Mouse (Mus musculus): ENCODE measurements around the gene Washc4.

The Washc4 gene

DNA sequence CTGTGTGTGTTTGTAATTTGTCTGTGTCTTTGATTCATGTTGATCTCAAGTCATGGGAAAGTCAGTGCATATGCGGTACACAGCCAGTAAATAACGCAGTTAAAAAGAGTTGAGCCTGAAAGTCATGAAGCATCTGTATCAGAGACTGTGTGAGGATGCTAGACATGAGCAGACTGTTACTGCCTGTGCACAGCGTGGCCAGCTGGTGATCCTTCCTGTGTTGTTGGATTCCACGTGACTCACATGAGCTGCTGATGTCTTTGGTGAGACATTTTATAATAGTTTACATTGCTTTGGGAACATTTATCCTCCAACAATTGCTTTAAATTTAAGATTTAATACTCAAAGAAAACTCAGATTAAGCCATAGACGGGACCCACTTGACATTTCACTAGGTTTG lies 51.0 kb downstream of the Washc4 start:
- no peak for DNase-seq (ENCODE audit: extremely low read depth, low read depth)

DNA sequence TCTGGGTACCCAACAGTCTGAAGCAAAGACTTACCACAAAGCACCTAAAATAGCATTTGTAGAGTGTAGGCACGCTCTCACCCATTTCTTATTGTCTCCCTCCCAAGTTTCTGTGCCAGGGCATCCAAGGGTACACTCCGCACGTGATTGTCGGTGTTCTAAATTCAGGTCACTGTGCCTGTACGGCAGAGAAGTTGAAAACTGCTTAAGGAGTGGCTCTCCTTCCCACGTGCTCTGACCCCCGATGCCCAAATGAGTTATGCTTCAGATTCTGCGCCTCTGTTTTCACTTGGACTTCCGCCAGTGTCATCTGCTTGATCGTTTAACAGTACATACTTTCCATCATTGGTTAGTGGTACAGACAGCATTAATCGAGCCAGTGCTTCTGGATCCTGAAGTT lies 57.1 kb downstream of the Washc4 start:
- no peak for DNase-seq (ENCODE audit: extremely low read depth, low read depth)

DNA sequence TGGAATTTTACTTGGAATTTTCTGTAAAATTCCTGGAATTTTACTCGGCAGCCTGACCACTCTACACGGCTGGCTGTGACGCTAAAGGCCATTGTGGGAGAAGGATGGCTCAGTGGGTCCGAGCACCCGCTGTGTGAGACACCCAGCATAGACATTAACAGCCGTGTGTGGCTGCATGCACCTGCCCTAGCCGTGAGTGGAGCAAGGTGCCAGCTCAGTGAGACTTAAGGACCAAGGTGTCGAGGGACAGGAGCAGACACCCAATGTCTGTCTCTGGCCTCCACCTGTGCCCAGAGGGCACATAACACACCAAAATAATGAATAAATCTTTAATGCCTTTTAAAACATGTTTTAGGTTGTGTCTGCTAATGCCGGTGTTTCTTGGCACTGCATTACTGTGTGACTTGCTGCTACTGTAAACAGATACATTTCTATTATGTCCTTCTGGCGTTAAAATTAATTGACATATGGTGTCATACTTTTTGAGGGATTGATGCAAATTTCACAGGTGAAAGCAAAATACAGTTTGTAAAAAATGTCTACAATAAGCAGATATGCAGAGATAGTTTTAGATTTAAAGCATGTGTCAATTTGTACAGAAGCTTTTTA lies 60.5 kb downstream of the Washc4 start:
- no peak for DNase-seq (ENCODE audit: extremely low read depth, low read depth)

DNA sequence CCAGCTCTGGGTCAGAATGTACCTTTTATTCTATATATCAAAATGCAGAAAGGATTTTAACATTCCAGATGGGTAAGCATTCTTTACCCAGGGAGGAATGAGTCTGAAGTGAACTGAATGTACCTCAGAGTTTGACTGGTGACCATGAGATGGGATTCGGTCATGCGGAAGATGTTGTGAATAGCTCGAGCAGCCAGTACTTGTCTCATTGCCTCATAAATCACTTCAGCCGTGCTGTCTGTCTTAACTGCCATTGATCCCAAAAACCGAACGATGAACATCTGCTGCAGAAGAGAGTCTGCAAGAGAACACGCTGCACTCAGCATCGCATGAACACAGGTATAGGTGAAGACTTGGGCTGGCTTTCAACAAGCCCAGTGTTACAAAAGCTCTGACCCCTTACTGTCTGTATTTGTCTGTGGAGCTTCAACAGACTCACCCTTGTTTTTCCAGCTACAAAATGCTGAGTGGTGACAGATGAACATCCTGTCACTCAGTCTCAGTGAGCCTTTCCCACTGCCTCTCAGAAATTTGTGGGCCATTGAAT lies 62.2 kb downstream of the Washc4 start:
- DNase-seq (ENCODE audit: extremely low read depth, low read depth) = no peak

DNA sequence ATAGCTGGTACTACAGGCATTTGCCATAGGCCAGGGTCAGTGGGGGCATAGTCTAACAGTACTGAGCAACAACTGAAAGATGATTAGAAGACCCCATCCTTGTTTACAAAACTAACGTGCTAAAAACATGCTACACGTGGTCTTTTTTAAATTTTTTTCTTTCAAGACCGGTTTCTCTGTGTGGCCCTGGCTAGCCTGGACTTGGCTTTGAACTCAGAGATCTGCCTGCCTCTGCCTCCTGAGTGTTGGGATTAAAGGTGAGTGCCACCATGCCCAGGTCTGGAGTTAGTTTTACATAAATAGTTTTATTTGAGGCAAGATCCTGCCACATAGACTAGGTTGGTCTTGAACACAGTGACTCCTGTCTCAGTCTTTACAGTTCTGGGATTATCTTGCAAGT lies 63.6 kb downstream of the Washc4 start:
- no peak for DNase-seq (ENCODE audit: extremely low read depth, low read depth)

DNA sequence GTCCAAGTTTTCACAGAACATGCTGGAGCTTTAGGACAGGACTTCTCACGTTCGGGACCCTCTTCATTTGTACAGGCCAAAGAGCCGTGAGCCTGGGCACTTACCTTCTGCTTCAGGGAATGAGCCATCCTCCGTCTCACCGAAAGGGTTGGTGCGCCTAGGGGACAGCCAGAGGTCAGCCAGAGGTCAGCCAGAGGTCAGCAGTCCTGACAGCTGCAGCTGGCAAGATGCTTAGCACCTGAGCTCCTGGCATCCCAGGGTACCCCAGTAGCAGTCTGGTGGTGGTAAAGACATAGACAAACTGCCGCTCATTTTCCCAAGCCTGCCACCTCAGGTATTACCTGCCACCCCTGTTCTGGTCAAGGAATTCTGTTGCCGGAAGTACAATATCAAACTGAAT lies 65.0 kb downstream of the Washc4 start:
- DNase-seq (ENCODE audit: extremely low read depth, low read depth) = no peak

DNA sequence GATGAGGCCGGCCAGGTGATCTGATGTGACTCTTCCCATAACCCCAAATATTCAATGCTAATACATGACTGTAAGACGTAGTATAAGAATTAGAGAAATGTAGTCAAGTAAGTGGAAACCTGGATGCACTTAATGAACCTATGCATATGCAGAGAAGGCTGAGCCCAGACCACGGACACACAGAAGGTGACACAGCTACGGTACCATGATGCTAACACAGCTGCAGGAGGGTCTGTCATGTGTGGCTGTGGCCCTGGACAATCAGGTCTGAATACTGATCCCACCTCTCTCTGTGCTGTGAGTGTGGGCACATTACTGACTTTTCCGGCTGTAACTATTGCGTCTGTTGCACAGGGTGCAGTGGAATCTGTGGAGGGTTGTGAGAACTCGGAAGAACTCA lies 67.0 kb downstream of the Washc4 start:
- DNase-seq (ENCODE audit: extremely low read depth, low read depth) = no peak

DNA sequence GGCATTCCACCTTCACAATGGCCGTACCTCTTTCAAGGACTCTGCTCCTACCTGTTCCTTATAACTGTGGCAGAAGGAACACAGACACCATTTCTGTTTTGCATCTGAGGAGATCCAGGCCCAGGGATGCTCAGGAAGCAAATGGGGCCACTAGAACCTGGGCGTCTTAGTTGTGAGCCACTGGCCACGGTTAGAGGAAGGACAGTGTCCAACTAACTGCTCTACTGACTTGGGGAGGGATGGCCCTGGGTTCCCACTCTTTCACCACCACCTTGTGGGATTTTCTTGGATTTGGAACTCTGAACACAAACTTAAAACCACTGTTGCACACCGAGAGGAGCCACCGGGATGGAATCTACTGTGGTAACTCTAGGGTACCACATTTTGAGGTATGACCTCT lies 68.3 kb downstream of the Washc4 start:
- DNase-seq (ENCODE audit: extremely low read depth, low read depth) = no peak

DNA sequence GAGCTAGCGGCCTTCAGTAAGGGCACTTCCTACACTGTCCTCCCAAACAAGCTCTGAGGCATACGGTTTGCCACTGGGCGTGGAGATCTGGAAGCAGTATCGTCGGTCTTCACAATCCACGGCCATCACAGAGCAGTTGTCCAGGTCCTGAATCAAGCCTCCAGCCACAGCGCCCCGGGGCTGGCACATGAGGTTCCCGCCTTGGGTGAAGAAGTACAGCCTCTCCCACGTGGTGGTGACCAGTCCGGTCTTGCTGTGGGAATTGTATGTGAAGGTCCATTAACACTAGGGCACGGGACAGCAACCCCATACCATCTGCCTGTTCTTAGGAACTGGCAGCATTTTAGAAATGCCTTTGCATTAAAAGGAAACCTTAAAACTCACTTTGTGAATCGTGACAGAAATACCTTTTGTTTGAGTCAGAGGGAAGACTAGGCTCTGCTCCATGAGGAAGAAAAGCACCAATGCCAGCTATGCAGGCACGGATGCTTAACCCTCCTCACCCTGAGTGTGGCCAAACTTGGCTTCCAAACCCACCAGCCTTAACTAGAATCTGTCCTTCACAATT lies 69.2 kb downstream of the Washc4 start:
- no peak for DNase-seq (ENCODE audit: extremely low read depth, low read depth)

DNA sequence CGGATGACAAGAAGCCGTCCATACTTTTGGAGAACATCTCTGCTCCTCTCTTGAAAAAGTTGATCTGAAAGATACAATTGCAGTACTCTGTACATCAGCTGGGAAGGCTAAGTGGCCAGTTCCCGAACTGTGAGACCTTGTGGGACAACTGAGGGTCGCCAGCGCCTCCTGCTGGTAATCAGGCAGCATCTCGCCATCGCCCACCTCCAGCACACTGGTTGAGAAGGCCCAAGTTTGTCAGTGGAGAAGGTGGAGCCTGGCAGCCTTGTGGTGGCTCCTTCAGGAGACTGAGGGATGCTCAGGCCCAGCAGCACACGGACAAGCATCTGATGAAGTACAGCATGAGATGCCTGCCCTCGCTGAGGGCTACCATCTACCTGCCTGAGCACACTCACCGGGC lies 73.8 kb downstream of the Washc4 start:
- peak; percentile 21 for DNase-seq (ENCODE audit: extremely low read depth, low read depth)

DNA sequence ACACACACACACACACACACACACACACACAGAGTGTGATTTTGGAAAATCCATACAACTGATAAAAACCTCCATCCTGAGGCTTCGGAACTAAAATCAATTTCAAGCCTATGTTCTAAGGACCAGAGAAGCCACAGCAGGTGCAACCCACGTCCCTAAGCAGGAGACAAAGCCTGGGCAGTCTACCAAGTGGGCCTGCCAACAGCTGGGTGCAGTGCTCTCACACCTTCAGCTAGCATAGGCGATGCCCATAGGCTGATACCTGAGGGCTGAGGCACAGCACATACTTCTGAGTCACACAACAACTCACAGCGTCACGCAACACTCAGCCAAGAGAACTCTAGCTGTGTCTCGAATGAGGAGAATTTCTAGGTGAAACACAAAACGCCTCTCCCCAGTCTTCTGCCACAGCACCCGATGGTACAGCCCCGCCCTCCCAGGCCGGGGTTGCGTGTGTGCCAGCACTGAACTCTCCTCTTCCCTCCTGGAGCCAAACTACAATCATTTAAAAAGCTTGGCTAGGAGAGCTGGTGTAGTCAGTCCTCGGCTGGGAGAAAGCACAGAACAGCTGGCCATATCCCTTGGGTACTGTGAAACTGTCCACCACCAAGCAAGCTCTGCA lies 75.4 kb downstream of the Washc4 start:
- no peak for DNase-seq (ENCODE audit: extremely low read depth, low read depth)

DNA sequence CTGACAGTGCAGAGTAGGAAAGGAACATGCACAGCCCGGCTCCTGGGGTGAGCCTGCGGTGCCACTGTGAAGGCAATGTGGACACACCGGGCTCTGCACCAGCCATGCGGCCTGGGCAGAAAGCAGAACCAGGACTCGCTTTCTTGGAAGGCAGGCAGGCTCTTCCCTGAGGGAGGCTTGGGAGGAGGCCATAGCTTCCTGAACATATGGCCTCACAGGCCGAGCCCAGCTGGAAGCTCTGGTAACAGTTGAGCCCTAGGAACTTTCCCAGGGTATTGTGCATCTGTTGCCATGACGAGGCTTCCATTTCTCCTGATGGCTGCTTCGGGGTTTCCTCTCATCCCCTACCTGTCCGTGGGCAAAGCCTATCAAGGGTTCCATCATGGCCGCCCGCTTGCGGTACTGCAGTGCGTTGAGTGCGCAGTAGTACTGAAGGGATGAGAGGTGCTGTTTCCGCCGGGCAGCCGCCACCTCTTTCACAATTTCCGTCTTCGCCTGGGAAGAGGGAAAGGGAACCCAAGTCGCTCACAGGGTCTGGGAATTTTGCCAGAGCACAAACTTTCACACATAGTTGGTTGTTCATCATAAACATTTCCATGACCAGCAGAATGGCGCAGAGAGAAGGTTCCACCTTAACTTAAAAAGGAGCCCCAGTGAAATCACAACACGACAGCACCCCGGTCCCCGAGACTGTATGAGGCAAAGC lies 77.0 kb downstream of the Washc4 start:
- DNase-seq (ENCODE audit: extremely low read depth, low read depth) = no peak

DNA sequence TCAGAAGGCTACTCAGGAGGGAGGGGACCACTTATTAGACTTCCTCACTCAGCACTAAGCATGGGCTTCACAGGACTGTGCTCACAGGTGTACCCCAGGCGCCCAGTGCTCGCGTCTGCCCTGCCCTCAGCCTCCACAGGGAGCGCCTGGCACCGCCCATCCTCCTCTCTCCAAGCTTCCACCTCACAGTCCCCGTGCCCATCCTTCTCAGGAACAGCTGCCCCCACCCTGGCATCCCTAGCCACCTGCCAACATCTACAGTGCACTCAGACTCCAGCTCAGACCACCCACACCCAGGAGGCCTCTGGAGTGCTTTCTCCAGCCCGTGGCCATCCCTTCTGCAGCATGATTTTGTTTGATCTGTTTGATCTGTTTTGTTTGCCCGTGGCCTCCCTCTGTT lies 80.5 kb downstream of the Washc4 start:
- no peak for DNase-seq (ENCODE audit: extremely low read depth, low read depth)

DNA sequence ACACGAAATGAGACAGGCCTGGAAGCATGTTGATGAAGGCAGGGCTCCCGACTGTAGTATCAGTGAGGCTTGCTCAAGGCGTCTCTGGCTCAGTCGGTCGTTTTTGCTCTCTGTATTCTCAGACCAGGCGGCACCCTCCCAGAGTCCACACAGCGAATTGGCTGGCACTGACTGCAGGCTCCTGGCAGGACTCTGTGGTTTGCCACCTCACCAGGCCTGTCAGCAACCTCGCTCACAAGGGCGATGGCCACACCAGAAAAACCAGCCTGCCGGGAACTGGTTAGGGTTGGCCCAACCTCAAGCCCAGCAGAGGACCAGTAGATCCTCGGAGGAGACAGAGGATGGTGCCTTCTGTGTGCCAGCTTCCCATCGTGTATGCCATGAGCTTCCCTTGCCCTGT lies 81.3 kb downstream of the Washc4 start:
- DNase-seq (ENCODE audit: extremely low read depth, low read depth) = no peak

DNA sequence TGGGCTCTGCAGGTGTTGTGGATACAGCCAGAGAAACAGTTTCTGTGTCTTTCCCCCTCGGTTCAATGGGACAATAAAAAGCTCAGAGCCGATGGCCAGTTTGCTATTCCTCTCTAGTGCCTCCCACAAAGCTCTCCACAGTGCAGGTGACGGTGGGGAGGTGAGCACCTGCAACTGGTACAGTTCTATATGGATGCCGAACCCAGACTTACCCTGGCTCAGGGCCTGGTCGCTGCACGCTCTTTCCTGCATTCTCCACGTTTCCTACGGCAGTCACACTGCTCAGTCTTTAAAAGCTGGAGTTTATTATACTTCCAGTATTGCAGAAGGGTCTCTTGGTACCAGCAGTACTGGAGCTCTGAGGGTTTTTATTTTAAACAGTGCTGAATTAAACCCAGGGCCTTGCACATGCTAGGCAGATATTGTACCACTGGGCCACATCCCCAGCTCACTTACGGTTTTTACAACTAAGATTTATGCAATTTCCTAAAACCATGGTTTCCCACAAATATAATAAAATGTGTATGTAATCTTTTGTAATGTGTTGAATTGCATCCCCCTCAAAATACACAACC lies 83.6 kb downstream of the Washc4 start:
- no peak for DNase-seq (ENCODE audit: extremely low read depth, low read depth)

DNA sequence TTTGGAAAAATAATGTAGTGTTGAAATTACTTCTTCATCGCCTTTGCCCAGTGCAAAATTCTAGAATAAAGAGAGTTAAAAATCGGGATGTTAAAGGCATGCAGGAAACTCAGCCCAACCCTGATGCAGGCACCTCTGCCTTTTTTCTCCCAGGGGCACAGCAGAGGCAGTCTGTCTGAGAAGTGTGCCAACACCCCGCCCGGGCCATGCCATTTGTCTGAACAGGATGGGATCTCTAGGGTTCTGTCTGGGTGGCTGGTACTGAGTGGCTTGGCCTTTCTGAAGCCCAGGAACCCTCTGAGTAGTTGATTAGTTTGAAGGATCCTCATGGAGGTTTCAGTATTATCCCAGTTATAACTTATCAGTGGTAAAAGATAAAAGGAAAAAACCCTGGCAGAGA lies 84.7 kb downstream of the Washc4 start:
- DNase-seq (ENCODE audit: extremely low read depth, low read depth) = no peak

DNA sequence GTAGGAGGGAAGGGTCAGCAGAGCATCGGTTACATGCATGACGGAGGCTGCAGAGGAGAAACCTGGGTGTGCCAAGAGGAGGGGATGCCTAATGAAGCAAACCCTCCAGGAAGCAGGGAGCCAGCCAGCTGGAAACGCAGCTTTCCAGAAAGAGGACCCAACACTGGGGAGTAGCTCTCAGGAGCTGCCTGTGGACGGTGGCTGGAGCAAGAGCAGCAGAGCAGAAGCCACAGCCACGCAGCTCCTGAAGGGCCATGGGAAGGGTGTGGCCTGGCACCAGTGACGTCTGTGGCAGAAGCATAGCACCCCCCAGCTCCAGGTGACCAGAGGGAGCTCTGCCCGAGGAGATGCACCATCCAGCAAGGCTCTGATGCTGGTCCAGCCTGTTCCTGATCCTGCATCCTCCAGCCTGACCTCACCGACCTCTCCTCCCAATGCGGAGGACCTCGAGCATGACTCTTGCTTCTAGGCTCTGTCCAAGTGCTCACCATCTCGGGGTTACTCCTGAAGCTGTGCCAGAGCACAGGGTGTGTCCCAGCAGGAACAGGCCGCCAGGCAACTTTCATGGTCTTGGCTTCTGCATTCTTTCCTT lies 85.7 kb downstream of the Washc4 start:
- DNase-seq (ENCODE audit: extremely low read depth, low read depth) = no peak

DNA sequence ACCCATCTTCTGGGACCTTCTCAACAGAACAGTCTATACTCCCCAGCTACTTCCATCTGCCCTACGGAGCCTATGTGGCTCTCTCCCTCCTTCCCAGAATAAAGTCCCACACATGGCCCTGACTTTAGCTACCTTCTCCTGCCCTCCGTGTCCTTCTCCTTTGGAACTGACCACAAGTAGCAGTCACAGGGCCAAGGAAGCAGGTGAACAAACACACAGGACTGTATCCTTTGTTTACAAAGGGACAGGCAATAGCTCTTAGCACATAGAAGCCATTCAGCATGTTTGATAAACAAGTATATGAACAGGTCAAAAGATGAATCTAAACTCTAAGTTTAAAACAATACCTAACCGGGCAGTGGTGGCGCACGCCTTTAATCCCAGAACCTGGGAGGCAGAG lies 86.3 kb downstream of the Washc4 start:
- no peak for DNase-seq (ENCODE audit: extremely low read depth, low read depth)

DNA sequence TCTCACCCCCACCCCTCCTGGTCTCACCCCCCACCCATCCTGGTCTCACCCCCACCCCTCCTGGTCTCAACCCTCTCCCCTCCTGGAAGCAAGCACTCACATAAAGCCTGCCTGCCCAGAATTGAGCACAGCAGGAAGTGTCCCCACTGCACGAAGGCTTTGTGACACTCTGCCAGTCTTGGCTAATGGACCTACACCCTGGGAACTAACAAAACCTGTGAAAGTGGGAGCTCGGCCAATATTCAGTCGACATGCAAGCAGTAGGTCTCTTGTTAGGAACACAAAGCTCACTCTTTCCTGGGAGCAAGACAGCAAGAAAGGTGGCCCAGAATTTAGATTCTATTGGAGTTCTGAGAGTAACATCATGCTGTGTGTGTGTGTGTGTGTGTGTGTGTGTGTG lies 87.3 kb downstream of the Washc4 start:
- DNase-seq (ENCODE audit: extremely low read depth, low read depth) = no peak

DNA sequence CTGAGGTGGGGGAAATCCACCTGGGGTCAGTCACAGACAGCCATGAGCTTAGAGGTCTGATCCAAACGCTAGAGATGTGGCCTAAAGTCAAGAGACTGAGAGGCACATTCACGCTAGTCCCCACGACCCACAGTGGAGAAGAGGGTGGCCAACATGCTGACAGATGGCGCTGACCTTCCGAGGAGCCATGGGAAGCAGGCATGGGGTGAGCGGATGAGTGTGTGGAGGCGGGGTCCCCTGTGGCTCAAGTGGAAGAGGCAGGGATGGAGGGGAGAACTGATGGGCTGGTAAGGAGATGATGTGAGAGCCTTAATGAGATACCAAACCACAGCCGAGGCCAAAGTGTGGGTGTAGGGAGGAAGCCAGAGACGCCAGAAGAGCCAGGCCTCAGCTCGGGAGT lies 88.2 kb downstream of the Washc4 start:
- no peak for DNase-seq (ENCODE audit: extremely low read depth, low read depth)

DNA sequence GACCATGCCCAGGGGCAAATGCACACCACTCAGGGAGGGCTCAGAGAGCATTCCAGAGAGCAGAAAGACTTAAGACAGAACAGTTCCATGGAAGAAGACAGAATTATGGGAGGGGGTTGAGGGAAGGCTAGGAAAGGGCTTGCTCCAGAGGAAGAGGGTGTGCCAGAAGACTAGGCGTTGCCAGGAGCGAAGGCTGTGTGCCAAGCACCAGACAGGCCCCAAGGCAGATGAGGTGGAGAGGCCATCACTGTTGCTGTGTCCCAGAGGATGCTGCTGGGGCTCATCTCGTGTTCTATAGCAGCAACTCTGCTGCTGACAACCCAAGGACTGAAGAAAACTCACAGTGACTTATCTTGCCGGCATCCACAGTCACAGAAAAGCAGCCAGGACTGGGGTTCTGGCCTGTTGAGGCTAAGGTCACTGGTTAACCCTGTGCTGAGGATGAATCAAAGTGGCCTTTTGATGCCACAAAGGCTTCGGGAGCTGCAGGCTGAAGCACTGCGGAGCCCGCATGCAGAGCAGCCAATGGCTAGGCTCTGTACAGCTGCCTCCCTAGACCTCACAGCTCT lies 89.3 kb downstream of the Washc4 start:
- DNase-seq (ENCODE audit: extremely low read depth, low read depth) = no peak
